Mouse (Mus musculus) c-Kit-negative CD71-positive TER-119-positive erythroid progenitor cells, embryonic 14.5 days (primary cell): ENCODE data around the gene Rnf5.

Experiments used
- DNase-seq: peaks from one replicate; pipeline ENCODE4 v3.0.0-alpha.2; 2013; ENCODE audit warnings: low read depth, low spot score

The Rnf5 gene

DNA sequence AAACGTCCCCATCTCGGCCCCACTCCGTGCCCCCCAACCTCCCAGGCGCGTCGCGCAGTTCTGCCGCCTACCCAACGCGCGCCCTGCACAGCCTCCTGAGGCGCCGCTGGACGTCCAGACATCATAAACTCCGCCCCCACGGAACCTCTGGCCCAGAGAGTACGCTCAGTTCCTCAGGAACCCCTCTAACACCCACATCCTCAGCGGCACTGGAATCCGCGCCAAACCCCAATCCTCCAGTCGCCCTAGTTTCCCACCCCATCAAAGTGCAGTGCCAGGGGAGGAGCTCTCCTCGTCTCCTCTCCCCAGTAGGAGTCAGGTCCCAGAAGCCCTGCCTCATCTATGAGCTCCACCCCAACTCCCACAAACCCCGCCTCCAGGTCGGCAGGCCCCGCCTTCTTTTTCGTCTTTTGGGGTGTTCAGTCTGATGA, 28.8 kb upstream of the Rnf5 start:
- no peak for DNase-seq

DNA sequence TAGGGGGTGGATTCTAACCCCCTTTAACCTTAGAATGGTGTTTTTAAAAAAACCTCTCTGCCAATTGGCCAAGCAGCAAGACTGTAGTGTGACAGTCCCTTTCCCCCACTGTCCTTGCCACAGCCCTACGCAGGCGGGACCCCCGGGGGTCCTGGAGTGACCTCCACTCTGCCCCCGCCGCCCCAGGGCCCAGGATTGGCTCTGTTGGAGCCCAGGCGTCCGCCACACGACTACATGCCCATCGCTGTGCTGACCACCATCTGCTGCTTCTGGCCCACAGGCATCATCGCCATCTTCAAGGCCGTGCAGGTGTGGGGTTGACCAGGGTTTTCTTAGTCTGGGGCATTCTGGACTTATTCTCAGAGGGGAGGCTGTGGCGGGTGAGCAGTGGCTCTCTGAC, 28.2 kb upstream of the Rnf5 start:
- DNase-seq = no peak

DNA sequence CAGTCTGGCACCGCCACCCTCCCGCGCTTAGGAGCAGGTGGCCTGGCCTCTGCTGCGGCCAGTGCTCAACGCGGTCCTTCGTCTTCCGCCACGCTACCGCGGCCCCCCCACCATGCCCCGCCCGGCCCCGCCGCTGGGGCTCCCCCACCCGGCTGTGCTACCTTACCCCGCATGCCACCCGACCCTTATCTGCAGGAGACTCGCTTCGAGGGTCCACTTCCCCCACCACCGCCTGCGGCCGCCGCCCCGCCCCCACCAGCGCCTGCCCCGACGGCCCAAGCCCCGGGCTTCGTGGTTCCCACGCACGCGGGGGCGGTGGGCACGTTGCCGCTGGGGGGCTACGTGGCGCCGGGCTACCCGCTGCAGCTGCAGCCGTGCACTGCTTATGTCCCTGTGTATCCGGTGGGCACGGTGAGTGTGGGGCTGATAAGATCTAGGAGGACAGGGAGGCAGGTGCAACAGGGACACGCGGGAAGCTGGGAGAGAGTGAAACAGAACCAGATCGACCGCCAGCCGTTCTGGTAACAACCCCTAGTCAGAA, 27.3 kb upstream of the Rnf5 start:
- DNase-seq = no peak

DNA sequence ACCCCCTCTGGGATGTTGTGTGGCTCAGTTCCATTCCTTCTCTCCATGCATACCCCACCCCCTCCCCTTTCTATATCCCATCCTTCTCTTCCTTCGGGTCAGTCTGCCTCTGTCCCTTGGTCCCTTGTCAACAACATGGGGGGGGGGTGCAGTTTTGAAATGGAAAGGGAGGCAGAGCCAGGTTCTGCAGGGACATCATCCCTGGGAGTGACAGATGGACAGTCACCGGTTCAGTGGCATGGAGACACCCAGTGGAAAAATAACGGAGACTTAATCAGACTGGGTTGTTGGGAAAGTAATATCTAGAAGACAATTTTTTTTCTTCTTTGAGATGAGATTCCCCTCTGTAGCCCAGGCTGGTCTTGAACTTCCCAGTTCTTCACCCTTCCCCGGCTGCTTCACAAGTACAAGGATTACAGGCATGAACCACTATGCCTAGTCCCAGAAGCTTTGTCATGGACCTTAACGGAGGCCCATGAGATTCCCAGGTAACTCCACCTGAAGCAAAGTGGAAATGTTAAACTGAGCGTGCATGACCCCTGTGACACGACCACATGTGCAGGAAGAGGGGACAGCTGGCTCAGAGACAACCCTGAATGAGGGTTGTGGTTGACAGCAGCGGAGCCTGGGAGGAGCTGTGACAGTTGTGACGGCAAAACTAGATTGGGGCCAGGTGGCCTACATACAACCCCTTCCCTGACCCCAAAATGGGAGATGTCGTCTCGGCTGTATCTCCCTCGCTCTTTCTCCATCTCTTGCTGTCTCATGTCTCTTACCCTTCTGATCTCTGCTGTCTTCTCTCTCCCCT, 26.5 kb upstream of the Rnf5 start:
- DNase-seq = no peak

DNA sequence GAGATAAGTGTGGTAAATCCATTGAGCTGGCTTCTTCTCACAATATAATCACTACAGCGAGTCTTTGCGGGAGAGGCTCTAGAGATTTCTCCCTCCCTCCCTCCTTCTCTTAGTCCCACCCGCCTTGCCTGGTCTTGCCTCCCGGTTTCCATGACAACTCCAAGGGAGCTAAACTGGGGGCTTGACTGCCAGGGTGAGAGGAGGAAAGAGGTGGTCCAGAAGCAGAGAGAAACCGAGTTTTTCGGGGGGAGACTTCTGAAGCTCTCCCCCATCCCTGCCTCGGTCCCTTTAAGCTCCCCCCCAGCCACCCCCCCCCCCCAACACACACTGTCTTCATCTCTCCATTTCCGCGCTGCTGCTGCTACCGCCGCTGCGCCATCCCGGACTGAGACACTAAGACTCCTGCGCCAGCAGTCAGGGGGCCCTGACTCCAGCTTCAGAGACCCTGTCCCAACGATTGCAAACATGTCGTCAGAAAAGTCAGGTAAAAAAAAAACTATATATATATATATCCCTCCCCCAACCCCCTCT, 25.8 kb upstream of the Rnf5 start, which contains the start of gene Prrt1:
Prrt1 (plus strand) TSS at position 313 of the 531 bp plus-strand sequence.
- no peak for DNase-seq

DNA sequence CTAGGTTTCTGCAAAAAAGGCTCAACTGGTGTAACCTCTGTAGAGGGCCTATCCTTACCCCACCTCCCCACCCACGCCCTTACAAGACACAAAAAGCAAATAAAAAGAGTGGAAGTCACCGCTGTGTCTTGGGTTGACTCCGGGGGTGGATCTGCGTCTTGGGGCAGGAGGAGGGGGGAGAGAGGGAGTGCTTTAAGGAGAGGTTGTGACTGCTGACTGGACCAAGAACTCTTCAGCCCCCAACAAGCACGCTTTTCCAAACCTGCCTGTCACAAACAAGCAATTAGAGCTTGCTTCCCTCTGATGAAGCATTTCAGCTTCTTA, 25.1 kb upstream of the Rnf5 start:
- DNase-seq = no peak

DNA sequence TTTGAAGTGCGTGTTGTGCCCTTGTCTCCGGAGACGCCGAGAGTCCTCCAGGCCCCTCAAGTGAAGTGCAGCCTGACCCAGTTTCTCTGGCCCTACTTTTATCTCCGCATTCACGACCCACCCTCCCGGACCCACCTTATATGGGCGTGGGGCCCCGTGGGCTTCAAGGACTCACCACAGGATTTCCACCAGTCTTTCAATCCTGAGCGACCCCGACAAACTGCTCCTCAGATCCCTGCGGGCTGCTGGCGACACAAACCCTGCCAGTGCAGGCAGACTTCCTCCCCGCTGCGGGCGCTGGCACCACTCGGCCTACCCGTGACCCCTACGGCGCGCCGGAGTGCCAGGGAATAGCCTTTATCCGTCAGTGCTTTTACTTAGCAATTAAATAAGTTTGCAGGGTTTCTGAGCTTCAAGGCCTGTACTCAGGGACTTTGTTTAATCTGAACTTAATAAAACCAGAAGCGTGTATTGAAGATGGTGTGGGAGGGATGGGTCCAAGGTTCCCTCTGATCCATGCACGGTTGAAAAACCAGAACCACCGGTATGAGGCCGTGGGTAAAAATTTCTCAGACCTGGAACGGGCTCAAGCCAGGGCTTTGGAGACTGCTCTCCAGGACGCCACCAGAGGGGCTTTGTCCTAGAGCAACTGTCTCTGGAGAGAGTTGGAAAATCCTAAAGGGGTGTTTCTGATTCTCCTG, 24.6 kb upstream of the Rnf5 start, which contains the start of gene Ppt2:
Ppt2 (minus strand) TSS at position 568 of the 701 bp plus-strand sequence.
- DNase-seq = no peak

DNA sequence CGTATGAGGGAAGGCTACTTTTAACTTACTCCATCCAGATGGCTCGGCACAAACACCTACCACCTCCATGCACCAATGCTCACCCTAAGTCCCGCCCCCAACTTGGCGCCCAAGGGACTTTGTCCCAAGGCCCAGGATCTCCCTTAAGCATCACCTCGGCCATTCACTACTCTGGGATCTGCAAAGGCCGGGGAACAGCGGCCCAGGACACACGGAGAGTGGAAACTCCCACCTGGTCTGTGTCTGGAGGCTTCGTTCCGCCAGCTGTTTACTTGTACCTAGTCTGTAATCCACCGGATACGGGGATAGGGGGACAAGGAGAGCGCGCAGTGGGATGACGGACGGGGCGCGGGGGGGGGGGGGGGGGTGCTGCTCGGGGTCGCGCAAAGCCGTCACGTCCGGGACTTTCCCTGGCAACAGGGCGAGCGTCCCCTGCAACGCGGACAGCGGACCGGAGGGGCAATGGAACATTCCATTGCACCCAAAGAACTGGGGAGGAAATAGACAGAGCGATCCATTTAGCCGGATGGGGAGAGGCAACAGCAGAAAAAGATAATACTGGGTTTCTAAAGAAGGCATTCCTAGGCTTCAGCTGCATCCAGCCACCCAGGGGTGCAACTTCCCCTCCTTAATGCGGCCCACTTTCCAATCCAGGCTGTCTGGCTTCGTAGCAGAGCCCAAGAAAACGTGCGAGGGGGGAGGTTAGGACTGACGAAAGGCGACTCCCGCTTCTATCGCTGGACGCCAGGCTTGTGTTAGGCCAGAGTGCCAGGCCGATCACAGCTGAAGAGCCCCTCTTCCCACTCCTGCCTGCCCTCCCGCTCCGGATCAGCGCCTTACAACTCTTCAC, 23.8 kb upstream of the Rnf5 start:
- no peak for DNase-seq

DNA sequence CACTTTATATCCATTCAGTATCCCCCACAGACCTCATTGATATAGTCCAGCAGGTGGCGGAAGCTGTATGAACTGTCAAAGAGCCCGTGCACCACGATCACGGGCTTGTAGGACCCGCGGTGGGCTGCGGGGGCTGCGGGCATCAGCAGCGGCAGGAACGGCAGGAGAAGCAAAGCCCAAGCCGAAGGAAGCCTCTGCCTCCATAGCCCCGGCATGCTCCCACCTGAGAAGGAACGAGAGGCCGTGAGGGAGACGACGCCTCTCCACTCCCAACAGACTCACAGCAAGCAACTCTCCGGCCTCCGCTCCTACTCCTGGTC, 23.2 kb upstream of the Rnf5 start:
- DNase-seq = no peak

DNA sequence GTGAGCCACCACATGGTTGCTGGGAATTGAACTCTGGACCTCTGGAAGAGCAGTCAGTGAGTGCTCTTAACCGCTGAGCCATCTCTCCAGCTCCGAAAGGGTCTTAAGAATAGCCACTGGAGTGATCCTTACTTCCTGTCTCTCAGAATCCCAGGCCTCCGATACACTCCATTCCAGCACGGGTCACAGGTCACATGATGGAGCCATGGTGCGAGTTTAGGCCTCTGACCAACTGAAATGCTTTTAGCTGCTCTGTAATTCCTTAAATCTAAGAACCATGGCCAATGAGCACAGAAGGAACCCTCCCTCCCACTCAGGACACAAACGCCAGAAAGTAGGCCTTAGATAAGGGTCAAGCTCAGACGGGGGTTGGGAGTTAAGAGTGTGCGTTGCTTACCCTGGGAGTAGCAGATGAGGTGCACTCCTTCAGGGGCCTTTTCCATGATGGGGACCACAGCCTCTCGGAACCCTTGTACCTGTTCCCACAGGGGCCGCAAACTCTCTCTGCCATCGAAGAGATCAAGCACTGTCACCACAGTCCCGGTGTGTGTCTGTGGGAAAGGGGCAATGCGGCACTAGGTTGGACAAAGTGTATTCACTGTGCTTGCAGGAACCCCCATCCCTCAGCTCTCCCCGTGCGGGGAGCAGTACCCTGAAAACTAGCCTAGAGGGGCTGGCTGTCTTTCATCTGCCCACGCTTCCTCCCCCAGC, 22.7 kb upstream of the Rnf5 start:
- DNase-seq = no peak

DNA sequence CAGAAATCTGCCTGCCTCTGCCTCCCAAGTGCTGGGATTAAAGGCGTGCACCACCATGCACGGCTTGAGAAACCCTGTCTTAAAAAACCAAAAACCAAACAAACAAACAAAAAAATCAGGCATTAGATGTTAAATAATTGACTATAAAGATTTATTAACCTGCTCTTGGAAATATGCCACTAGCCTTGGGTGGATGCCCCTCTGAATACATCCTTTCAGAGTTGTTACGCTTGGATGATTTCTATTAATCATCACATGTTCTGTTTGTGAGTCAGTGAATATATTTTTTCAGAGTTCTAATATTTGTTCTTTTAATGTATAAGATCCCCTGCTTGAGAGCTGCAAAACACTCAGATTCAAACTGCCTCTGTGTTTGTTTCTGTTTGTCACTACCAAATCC, 21.5 kb upstream of the Rnf5 start:
- no peak for DNase-seq

DNA sequence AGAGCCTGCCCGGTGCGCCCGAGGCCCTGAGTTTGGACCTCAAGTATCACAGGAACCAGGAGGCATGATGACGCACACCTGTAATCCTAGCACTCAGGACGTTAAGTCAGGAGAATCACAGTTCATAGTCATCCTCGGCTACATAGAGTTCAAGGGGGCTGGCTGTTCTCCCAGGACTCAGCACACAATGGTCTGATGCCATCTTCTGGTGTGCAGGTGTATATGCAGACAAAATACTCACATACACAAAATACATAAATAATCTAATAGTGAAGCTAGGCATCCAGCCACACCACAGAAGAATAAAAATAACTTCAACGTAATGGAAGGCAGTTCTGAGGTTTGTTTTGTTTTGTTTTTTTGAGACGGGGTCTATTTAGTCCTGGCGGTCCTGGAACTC, 19.7 kb upstream of the Rnf5 start:
- DNase-seq = no peak

DNA sequence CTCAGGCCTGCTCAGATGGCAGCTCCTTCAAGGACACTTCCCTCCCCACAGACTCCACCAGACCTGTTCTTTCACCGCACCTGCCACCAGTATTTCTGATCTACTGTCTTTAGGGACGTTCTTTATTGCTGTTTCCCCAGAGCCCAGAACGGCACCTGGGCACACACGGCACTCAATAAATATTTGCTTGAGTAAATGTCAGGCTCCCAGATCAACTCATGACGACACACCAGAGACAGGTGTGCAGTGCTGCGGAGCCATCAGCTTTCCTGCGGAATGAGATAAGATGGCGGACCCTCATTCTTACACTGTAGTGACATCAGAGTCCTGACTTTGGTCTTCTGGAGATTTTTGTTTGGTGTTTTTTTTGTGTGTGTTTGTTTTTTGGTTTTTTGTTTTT, 17.5 kb upstream of the Rnf5 start:
- DNase-seq = no peak

DNA sequence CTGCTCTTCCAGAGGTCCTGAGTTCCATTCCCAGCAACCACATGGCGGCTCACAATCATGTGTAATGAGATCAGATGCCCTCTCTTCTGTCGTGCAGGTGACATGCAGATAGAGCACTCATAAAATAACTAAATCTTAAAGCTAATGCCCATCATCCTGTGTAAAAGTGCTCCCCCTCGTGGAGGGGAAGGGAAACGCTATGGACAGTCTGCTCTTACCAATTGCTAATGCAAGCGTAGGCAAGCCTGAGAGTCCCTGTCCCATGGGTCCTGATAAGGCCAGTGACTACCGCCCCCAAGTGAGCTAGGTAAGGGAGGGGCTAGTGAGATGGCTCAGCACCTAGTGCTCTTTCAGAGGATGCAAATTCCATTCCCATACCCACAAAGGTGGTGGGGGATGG, 15.5 kb upstream of the Rnf5 start:
- peak; percentile 65 for DNase-seq

DNA sequence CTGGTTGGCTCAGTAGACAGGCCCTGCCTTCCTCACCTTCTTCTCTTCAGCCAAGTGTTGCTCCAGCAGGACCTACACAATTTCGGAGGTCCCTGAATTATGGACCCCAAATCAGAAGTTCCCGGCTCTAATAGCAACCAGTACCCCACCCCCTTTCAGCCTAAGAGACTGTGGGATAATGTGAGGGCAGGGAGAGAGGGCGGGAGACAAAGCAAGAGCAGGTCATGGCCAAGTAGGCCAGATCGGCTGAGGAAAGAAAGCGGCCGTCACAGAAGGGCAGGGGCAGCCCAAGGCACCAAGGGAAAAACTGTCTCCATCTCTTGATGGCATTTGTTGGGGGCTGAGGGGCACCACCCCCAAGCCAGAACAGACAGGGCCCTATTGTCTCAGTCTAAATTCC, 12.4 kb upstream of the Rnf5 start, which contains the start of gene Egfl8:
Egfl8 (minus strand) TSS at position 101 of the 400 bp plus-strand sequence.
- DNase-seq = no peak

DNA sequence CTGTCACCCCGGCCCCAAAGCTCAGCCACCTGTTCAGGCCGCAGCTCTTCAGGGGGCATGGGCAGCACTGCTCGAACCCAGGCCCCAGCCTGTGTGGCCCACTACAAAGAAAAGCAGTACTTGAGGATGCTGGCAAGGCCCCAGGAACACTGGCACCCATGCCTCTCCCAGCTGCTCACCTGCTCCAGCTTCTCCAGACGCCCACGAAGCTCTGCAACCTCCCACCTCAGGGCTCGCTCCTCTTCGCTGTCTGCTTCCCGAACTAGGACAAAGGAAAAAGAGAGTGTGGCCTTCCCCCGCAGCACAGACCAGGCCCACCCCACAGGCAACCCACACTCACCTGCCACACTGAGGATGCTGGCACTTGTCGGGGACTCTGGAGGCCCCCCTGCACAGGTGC, 10.3 kb upstream of the Rnf5 start:
- no peak for DNase-seq

DNA sequence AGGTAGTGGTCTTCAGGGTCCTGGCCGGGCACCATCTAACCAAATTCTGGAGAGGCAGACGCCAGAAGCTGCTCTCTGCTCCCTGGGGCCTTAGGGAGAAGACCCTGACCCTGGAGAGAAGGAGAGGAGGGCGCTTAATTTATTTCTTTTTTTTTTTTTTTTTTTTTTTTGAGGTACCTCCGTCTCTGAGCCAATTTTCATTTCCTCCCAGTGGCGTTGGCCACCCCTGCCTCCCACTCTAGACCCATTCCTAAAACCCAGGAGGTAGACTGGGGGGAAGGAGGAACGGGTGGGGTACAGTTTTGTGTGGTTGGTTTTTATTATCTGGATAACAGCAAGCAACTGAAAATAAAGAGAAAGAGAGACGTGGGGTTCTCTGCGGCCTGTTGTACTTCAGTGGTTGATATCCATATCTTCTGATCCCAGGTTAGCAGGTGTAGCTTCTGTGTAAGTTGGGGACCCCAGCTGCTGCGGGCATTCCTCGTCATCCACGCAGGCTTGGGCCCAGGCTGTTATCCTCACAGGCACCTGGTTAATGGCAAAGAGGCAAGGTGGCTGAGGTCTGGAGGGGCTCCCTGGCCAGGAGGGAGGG, 9.7 kb upstream of the Rnf5 start:
- no peak for DNase-seq

DNA sequence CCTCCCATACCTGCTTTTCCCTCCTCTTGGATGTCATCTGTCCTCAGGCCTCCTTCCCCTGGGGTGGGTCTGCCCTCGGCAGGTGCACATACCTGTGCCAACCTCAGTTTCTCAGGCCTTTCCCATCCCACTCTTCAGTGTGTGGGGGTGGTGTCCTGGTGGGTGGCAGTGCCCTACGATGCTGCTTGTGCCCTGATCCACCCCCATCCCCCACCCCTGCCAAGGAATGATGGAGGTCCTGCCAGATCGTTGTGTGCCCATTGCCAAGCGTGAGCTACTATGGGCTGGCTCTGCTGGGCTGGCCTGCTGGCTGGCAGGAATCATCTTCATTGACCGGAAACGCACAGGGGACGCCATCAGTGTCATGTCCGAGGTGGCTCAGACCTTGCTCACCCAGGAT, 7.6 kb upstream of the Rnf5 start:
- no peak for DNase-seq

DNA sequence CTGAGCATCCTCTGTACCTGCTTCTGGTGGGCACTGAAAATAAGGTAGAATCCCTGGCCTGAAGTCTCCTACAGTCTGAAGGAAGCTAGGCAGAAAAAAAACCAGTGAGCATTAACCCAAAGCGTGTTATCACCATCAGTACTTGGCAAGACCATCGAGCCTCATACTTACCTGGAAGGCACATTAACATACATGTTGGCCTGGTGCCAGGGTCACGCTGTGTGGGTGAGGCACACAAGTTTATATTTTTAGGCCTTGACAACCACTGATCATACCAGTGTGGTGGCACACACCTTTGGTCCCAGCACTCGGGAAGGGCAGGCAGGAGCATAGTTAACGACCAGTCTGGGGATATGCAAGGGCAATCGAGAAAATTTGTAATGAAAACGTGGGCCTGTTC, 4.5 kb upstream of the Rnf5 start:
- DNase-seq = no peak

DNA sequence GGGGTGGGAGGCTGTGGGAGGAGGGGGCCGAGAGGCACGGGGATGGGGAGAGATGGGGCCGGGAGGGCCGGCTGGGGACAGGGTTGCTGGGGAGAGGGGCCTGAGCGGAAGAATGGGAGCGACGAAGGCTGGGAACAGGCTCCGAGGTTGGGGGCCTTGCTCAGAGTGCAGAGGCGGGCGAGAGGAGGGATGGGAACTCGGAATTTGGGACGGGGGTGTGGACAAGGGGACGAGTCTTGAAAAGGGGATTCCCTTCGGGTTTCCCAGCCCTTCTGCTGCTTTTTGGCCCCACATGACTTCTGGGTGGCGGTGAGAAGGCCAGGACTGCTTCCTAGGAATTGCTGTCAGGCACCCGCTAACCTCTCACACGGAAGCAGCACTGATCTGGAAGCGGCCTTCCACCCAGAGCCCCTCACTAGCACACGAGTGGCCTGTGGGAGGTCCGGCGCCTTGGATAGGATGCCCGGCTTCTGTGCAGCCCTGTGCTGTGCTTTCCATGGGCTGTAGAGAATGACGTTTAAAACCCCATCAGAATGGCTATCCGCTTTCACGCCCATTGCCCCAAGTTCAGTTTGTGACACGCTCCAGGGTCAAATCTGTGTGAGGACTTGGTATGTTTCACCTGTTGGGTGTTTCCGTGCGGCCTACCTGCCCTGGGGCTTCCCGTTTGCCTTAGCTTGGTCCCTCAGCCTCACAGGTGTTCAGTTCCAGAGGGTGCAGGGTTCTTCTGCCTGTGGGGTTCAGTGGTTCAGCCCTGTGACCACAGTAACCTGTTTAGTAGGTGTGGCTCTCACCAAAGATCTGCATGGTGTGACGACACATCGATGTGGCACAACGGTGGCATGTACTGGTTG, 2.9 kb upstream of the Rnf5 start:
- DNase-seq = no peak
